Mouse (Mus musculus): ENCODE data around the gene Ralgps1. TPM values are rescaled to one million over a fixed set of nuclear protein-coding genes. Genes with fewer than 3 reads are reported as not detected.
A peak's percentile ranks its signal among the peaks of the same experiment; 100 is the strongest.

The Ralgps1 gene
- polyA plus RNA-seq, 2 experiments: 3.5 to 5.4 TPM

DNA sequence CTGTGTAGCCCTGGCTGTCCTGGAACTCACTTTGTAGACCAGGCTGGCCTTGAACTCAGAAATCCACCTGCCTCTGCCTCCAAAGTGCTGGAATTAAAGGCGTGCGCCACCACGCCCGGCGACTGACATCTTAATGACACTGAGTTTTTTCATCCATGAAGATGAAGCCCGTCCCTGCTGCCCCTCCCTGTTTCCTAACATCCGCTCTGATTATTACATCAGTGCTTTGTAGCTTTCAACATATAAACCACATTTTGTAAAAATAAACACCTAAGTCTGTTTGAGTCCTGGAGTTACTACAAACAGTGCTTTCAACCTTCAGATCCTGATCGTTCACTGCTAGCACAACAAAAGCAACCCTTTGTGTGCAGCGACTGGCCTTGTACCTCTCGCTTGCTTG lies 91.5 kb downstream of the Ralgps1 start:
- no peak for TF ChIP-seq POLR2A (IDR thresholded peaks at IDR 0.05; ENCODE audit: borderline replicate concordance, extremely low read depth, insufficient read depth, insufficient read length)
- Histone ChIP-seq H3K27ac (replicated peaks; ENCODE audit: low read depth, low read length) (no peak overlapping the region), H3K4me1 (ENCODE audit: control insufficient read depth, insufficient read depth, low read length) (no peaks in the 10 kb centered on the region), H3K4me3 (replicated peaks; ENCODE audit: low read length) (no peak overlapping the region), H3K4me2 (replicated peaks; ENCODE audit: low read depth, low read length, severe bottlenecking) (no peak overlapping the region), H3K9ac (ENCODE audit: low read depth, low read length, severe bottlenecking) (no peak overlapping the region), H3K36me3 (ENCODE audit: control insufficient read depth, insufficient read depth, low read length) (no peaks in the 10 kb centered on the region), H3K27me3 (ENCODE audit: control insufficient read depth, insufficient read depth, low read length) (no peaks in the 10 kb centered on the region), H3K9me3 (ENCODE audit: control insufficient read depth, low read length) (no peaks in the 10 kb centered on the region)
- WGBS: 88% methylated on average over 10 of the region's 10 CpGs
- no peak for DNase-seq (ENCODE audit: low spot score)
- no peak for ATAC-seq (ENCODE audit: low FRiP score, low read depth)

- H3K27ac ChIP-seq (replicated peaks; ENCODE audit: low read depth, low read length): no peak overlapping the region
- H3K4me3 ChIP-seq (replicated peaks; ENCODE audit: low read length): no peak overlapping the region
- no peak for ATAC-seq (ENCODE audit: low FRiP score, low read depth)
- no peak overlapping the region for H3K9ac ChIP-seq (ENCODE audit: low read depth, low read length, severe bottlenecking)
- no peak overlapping the region for H3K4me2 ChIP-seq (replicated peaks; ENCODE audit: low read depth, low read length, severe bottlenecking)
- DNase-seq (ENCODE audit: low spot score): no peak
- TF ChIP-seq POLR2A (IDR thresholded peaks at IDR 0.05; ENCODE audit: borderline replicate concordance, extremely low read depth, insufficient read depth, insufficient read length): no peak
- WGBS: 85% methylated on average over 12 of the region's 12 CpGs
- no peaks in the 10 kb centered on the region for H3K36me3 ChIP-seq (ENCODE audit: control insufficient read depth, insufficient read depth, low read length)
- no peaks in the 10 kb centered on the region for H3K9me3 ChIP-seq (ENCODE audit: control insufficient read depth, low read length)
- H3K4me1 ChIP-seq (ENCODE audit: control insufficient read depth, insufficient read depth, low read length): 0 out of 2 replicates have a peak, but pooled peaks cover 3% of the 10 kb centered on the region
- no peaks in the 10 kb centered on the region for H3K27me3 ChIP-seq (ENCODE audit: control insufficient read depth, insufficient read depth, low read length)
Observed at GRCm38 (mm10) chr2:33274719-33275490, 96.4 kb downstream of the Ralgps1 start.

- no peak overlapping the region for H3K9ac ChIP-seq (ENCODE audit: low read depth, low read length, severe bottlenecking)
- WGBS: 53% methylated on average over 4 of the region's 4 CpGs
- ATAC-seq (ENCODE audit: low FRiP score, low read depth) (no peak), DNase-seq (ENCODE audit: low spot score) (no peak)
- no peaks in the 10 kb centered on the region for H3K36me3 ChIP-seq (ENCODE audit: control insufficient read depth, insufficient read depth, low read length)
- TF ChIP-seq POLR2A (IDR thresholded peaks at IDR 0.05; ENCODE audit: borderline replicate concordance, extremely low read depth, insufficient read depth, insufficient read length): no peak
- no peak overlapping the region for H3K4me2 ChIP-seq (replicated peaks; ENCODE audit: low read depth, low read length, severe bottlenecking)
- H3K27me3 ChIP-seq (ENCODE audit: control insufficient read depth, insufficient read depth, low read length): no peaks in the 10 kb centered on the region
- no peak overlapping the region for H3K4me3 ChIP-seq (replicated peaks; ENCODE audit: low read length)
- H3K9me3 ChIP-seq (ENCODE audit: control insufficient read depth, low read length): no peaks in the 10 kb centered on the region
- 0 out of 2 replicates have a peak, but pooled peaks cover 3% of the 10 kb centered on the region for H3K4me1 ChIP-seq (ENCODE audit: control insufficient read depth, insufficient read depth, low read length)
- H3K27ac ChIP-seq (replicated peaks; ENCODE audit: low read depth, low read length): peak overlapping the region; percentile 50; the same call in 1 of the 2 replicates
Observed at GRCm38 (mm10) chr2:33272665-33273439, 98.4 kb downstream of the Ralgps1 start.

GRCm38 (mm10) chr2:33271511-33271910 lies 99.8 kb downstream of the Ralgps1 start:
- Histone ChIP-seq H3K4me3 (replicated peaks; ENCODE audit: low read length) (no peak overlapping the region), H3K27ac (replicated peaks; ENCODE audit: low read depth, low read length) (no peak overlapping the region), H3K36me3 (ENCODE audit: control insufficient read depth, insufficient read depth, low read length) (no peaks in the 10 kb centered on the region), H3K4me1 (ENCODE audit: control insufficient read depth, insufficient read depth, low read length) (0 out of 2 replicates have a peak, but pooled peaks cover 3% of the 10 kb centered on the region), H3K9me3 (ENCODE audit: control insufficient read depth, low read length) (no peaks in the 10 kb centered on the region), H3K4me2 (replicated peaks; ENCODE audit: low read depth, low read length, severe bottlenecking) (no peak overlapping the region), H3K27me3 (ENCODE audit: control insufficient read depth, insufficient read depth, low read length) (no peaks in the 10 kb centered on the region), H3K9ac (ENCODE audit: low read depth, low read length, severe bottlenecking) (no peak overlapping the region)
- no peak for ATAC-seq (ENCODE audit: low FRiP score, low read depth)
- DNase-seq (ENCODE audit: low spot score): no peak
- WGBS: 50% methylated on average over 1 of the region's 1 CpGs
- TF ChIP-seq POLR2A (IDR thresholded peaks at IDR 0.05; ENCODE audit: borderline replicate concordance, extremely low read depth, insufficient read depth, insufficient read length): no peak

- Histone ChIP-seq H3K4me2 (replicated peaks; ENCODE audit: low read depth, low read length, severe bottlenecking) (no peak overlapping the region), H3K27ac (replicated peaks; ENCODE audit: low read depth, low read length) (no peak overlapping the region), H3K9me3 (ENCODE audit: control insufficient read depth, low read length) (no peaks in the 10 kb centered on the region), H3K36me3 (ENCODE audit: control insufficient read depth, insufficient read depth, low read length) (no peaks in the 10 kb centered on the region), H3K4me1 (ENCODE audit: control insufficient read depth, insufficient read depth, low read length) (peaks cover 7% of the 10 kb centered on the region; the same call in 1 of the 2 replicates), H3K9ac (ENCODE audit: low read depth, low read length, severe bottlenecking) (no peak overlapping the region), H3K27me3 (ENCODE audit: control insufficient read depth, insufficient read depth, low read length) (no peaks in the 10 kb centered on the region), H3K4me3 (replicated peaks; ENCODE audit: low read length) (no peak overlapping the region)
- no peak for ATAC-seq (ENCODE audit: low FRiP score, low read depth)
- no peak for TF ChIP-seq POLR2A (IDR thresholded peaks at IDR 0.05; ENCODE audit: borderline replicate concordance, extremely low read depth, insufficient read depth, insufficient read length)
- no peak for DNase-seq (ENCODE audit: low spot score)
- 84% methylated on average over 2 of the region's 2 CpGs for WGBS
Observed at GRCm38 (mm10) chr2:33270569-33270968, 100.7 kb downstream of the Ralgps1 start.

All from limb, embryonic 14.5 days (tissue).